Mouse (Mus musculus) forebrain, embryonic 15.5 days (tissue): ENCODE data around the gene Ndufc1. TPM values are rescaled to one million over a fixed set of nuclear protein-coding genes. Genes with fewer than 3 reads are reported as not detected.
"Not testable (repeated sequence)": the region's sequence is repeated elsewhere in the genome, so short reads cannot be mapped to it uniquely, and the experiment has no call there.

Source experiments
- ATAC-seq: fragments of 200-750 bp; cut with Nextera tagmentation; replicated peaks from 2 replicates; pipeline ENCODE4 v1.8.0; 2017; ENCODE audit warnings: mild to moderate bottlenecking, moderate TSS enrichment, moderate library complexity
- H3K27ac ChIP-seq: fragments of 300-500 bp; sonication (generic); replicated peaks from 2 replicates; pipeline ENCODE4 v1.5.1; 2015; ENCODE audit warnings: mild to moderate bottlenecking, inconsistent platforms
- H3K27me3 ChIP-seq: fragments of 300-500 bp; sonication (generic); 2 replicates; pipeline ENCODE4 v1.6.1; 2015; ENCODE audit warnings: inconsistent platforms
- H3K36me3 ChIP-seq: fragments of 300-500 bp; sonication (generic); 2 replicates; pipeline ENCODE4 v1.6.1; 2015; ENCODE audit warnings: mild to moderate bottlenecking, inconsistent platforms
- H3K4me1 ChIP-seq: fragments of 300-500 bp; sonication (generic); 2 replicates; pipeline ENCODE4 v1.6.1; 2015; ENCODE audit warnings: inconsistent platforms
- H3K4me2 ChIP-seq: fragments of 300-500 bp; sonication (generic); replicated peaks from 2 replicates; pipeline ENCODE4 v1.6.1; 2015; ENCODE audit warnings: mild to moderate bottlenecking, inconsistent platforms
- H3K4me3 ChIP-seq: fragments of 300-500 bp; sonication (generic); 2 replicates; pipeline ENCODE4 v1.5.1; 2015; ENCODE audit warnings: mild to moderate bottlenecking, inconsistent platforms
- H3K9ac ChIP-seq: fragments of 300-500 bp; sonication (generic); replicated peaks from 2 replicates; pipeline ENCODE4 v1.6.1; 2015; ENCODE audit warnings: mild to moderate bottlenecking, inconsistent platforms
- H3K9me3 ChIP-seq: fragments of 300-500 bp; sonication (generic); 2 replicates; pipeline ENCODE4 v1.6.1; 2016; ENCODE audit warnings: inconsistent platforms
- WGBS: fragments of 180-500 bp; shearing (Covaris S2); methylation state at CpG from one replicate; pipeline ENCODE4 v1.1.7; 2015; ENCODE audit warnings: mixed read lengths; 5-methylcytosine and 5-hydroxymethylcytosine counted together
- polyA plus RNA-seq: library from polyadenylated mRNA; unstranded; fragments of >200 nt; fragmentation: Nextera tagmentation; extraction: Ambion mirVana; gene quantifications from 2 replicates; pipeline ENCODE4 v1.2.1, GENCODE M21; 2015

The Ndufc1 gene
- polyA plus RNA-seq, 1 experiment from 2014 or later = 732 TPM

DNA sequence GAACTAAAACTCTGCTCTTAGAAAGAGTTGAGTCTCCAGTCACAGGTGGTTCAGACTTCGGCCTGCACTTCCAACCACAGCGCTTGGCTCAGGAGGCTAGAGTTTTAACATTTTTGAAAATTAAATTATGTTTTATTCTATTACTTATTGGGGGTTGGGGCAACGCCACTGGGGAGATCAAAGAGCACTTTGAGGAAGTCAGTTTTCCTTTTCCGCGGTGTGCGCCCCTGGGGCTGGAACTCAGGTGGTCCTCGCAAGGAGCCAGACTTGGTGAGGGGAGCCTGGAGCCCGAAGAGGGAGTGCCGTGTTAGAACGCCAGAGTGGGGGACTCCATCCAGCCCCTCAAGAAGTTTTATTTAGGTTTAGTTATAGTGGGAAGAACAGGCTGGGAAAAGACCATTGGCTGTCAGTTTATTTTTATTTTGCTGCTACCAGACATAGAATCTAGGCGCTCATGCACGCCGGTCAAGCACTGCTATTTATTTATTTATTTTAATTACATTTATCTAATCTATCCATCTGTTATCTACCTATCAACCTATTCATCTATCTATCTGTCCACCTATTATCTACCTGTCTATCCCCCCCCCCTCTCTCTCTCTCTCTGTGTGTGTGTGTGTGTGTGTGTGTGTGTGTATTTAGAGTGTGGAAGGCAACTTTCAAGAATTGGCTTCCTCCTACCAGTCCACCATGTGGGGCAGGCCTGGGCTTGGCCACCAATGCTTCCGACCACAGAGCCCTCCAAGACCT is 49.1 kb downstream of the Ndufc1 start:
- WGBS = 38% methylated on average over 14 of the region's 14 CpGs
- Histone ChIP-seq H3K9me3 (no peaks in the 10 kb centered on the region), H3K4me3 (peak overlapping the region; percentile 40), H3K27me3 (peaks cover 27% of the 10 kb centered on the region), H3K36me3 (no peaks in the 10 kb centered on the region), H3K27ac (no peak overlapping the region), H3K4me1 (peaks cover 12% of the 10 kb centered on the region), H3K4me2 (no peak overlapping the region), H3K9ac (no peak overlapping the region)
- ATAC-seq = no peak

- H3K4me2 ChIP-seq = peak overlapping the region; percentile 46
- H3K9ac ChIP-seq = peak overlapping the region; percentile 31
- WGBS = 2% methylated on average over 50 of the region's 50 CpGs
- peaks cover 25% of the 10 kb centered on the region for H3K27me3 ChIP-seq
- H3K4me3 ChIP-seq = peak overlapping the region; percentile 40
- no peaks in the 10 kb centered on the region for H3K36me3 ChIP-seq
- no peak overlapping the region for H3K27ac ChIP-seq
- peaks cover 8% of the 10 kb centered on the region for H3K4me1 ChIP-seq
- ATAC-seq = peak; percentile 45
- H3K9me3 ChIP-seq = no peaks in the 10 kb centered on the region
Measured at GRCm38 (mm10) chr3:51358660-51359557, 49.9 kb downstream of the Ndufc1 start.

- Histone ChIP-seq H3K27ac (no peak overlapping the region), H3K4me1 (peaks cover 8% of the 10 kb centered on the region), H3K27me3 (peaks cover 24% of the 10 kb centered on the region), H3K36me3 (no peaks in the 10 kb centered on the region), H3K9me3 (no peaks in the 10 kb centered on the region), H3K4me3 (peak overlapping the region; percentile 40), H3K9ac (no peak overlapping the region), H3K4me2 (peak overlapping the region; percentile 46)
- ATAC-seq = no peak
- WGBS = 2% methylated on average over 15 of the region's 15 CpGs
Measured at GRCm38 (mm10) chr3:51358181-51358580, 50.6 kb downstream of the Ndufc1 start.

- peaks cover 24% of the 10 kb centered on the region for H3K27me3 ChIP-seq
- ATAC-seq = no peak
Measured at GRCm38 (mm10) chr3:51357624-51358023, 51.2 kb downstream of the Ndufc1 start.

GRCm38 (mm10) chr3:51357078-51357477 is 51.7 kb downstream of the Ndufc1 start:
- no peak for ATAC-seq
- no peak overlapping the region for H3K9ac ChIP-seq
- no peaks in the 10 kb centered on the region for H3K36me3 ChIP-seq
- H3K4me3 ChIP-seq = no peak overlapping the region
- H3K4me2 ChIP-seq = no peak overlapping the region
- H3K27me3 ChIP-seq = peaks cover 24% of the 10 kb centered on the region
- H3K27ac ChIP-seq = no peak overlapping the region
- no peaks in the 10 kb centered on the region for H3K9me3 ChIP-seq
- H3K4me1 ChIP-seq = peaks cover 8% of the 10 kb centered on the region
- WGBS = 53% methylated on average over 5 of the region's 5 CpGs

More at GRCm38 (mm10) chr3:51357624-51358023, 51.2 kb downstream of the Ndufc1 start:
- Histone ChIP-seq H3K4me1 (peaks cover 8% of the 10 kb centered on the region), H3K4me2 (peak overlapping the region; percentile 46), H3K9ac (no peak overlapping the region), H3K4me3 (peak overlapping the region; percentile 40), H3K36me3 (no peaks in the 10 kb centered on the region), H3K27ac (no peak overlapping the region), H3K9me3 (no peaks in the 10 kb centered on the region)
- WGBS = 15% methylated on average over 14 of the region's 14 CpGs

- H3K27me3 ChIP-seq = peaks cover 14% of the 10 kb centered on the region
- H3K4me3 ChIP-seq, ATAC-seq, H3K9ac ChIP-seq, H3K4me1 ChIP-seq, H3K27ac ChIP-seq, H3K36me3 ChIP-seq, H3K9me3 ChIP-seq, H3K4me2 ChIP-seq: not testable (repeated sequence)
- WGBS = 88% methylated on average over 6 of the region's 6 CpGs
Measured at GRCm38 (mm10) chr3:51354956-51355355, 53.8 kb downstream of the Ndufc1 start.

Other genes with a start within 250 kb of the Ndufc1 start
- gene Noct, start 184.5 kb downstream of the Ndufc1 start, polyA plus RNA-seq = 22.5 and 24.5 TPM in 2 replicates
- 53.6 and 54.8 TPM in 2 replicates for gene Elf2, start 68.3 kb downstream of the Ndufc1 start, polyA plus RNA-seq
- gene Mgarp, start 12.2 kb downstream of the Ndufc1 start, polyA plus RNA-seq = 0.50 and 0.60 TPM in 2 replicates
- gene Naa15, start 6.2 kb upstream of the Ndufc1 start, polyA plus RNA-seq = 56.5 and 65.6 TPM in 2 replicates
- 26.6 and 27.8 TPM in 2 replicates for gene Rab33b, start 74.9 kb upstream of the Ndufc1 start, polyA plus RNA-seq
- gene Setd7, start 151.9 kb upstream of the Ndufc1 start, polyA plus RNA-seq = 4.4 and 5.5 TPM in 2 replicates